Mouse (Mus musculus) ES-Bruce4 (cell line): ENCODE measurements around the gene Wdr35. TPM values are rescaled to one million over a fixed set of nuclear protein-coding genes. Genes with fewer than 3 reads are reported as not detected.
A peak's percentile ranks its signal among the peaks of the same experiment; 100 is the strongest.

Source experiments
- H3K27ac ChIP-seq: 2 replicates; pipeline ENCODE4 v1.5.1; 2012; ENCODE audit warnings: low read length, inconsistent platforms; ENCODE audit not compliant: insufficient read depth
- H3K27me3 ChIP-seq: 2 replicates; pipeline ENCODE4 v1.6.1; 2012; ENCODE audit warnings: mild to moderate bottlenecking, low read length, inconsistent platforms; ENCODE audit not compliant: control insufficient read depth, poor library complexity, insufficient read depth, severe bottlenecking
- H3K36me3 ChIP-seq: 2 replicates; pipeline ENCODE4 v1.6.1; 2012; ENCODE audit warnings: inconsistent platforms, mild to moderate bottlenecking, low read length, moderate library complexity; ENCODE audit not compliant: control insufficient read depth, poor library complexity, insufficient read depth, severe bottlenecking
- H3K4me1 ChIP-seq: one replicate; pipeline ENCODE4 v1.8.1; 2011; ENCODE audit warnings: low read length; ENCODE audit not compliant: control insufficient read depth, insufficient read depth
- H3K4me3 ChIP-seq: 2 replicates; pipeline ENCODE4 v1.5.1; 2011; ENCODE audit warnings: low read depth, mild to moderate bottlenecking, low read length
- H3K9ac ChIP-seq: 2 replicates; pipeline ENCODE4 v1.6.1; 2012; ENCODE audit warnings: low read depth, mild to moderate bottlenecking, inconsistent platforms; ENCODE audit not compliant: poor library complexity, severe bottlenecking
- H3K9me3 ChIP-seq: replicated peaks from 2 replicates; pipeline ENCODE4 v1.6.1; 2012; ENCODE audit warnings: mild to moderate bottlenecking, low read length, inconsistent platforms; ENCODE audit not compliant: control insufficient read depth, poor library complexity, insufficient read depth, severe bottlenecking
- CTCF ChIP-seq: IDR thresholded peaks from one replicate; pipeline ENCODE4 v1.8.1; 2011; ENCODE audit warnings: low read depth, low read length
- EP300 ChIP-seq: IDR thresholded peaks from 2 replicates; pipeline ENCODE4 v1.6.1; 2011; ENCODE audit warnings: low read depth, low read length; ENCODE audit not compliant: insufficient read depth
- POLR2A ChIP-seq: IDR thresholded peaks from one replicate; pipeline ENCODE4 v1.8.1; 2011; ENCODE audit warnings: low read length; ENCODE audit not compliant: insufficient read depth
- polyA plus RNA-seq: library from polyadenylated mRNA; stranded (reverse); fragments of >200 nt; gene quantifications from 2 replicates; pipeline ENCODE4 v1.2.4, GENCODE M21; 2011; ENCODE audit warnings: low read depth; ENCODE audit not compliant: missing spikeins, insufficient read depth, insufficient read length

Gene Wdr35
- polyA plus RNA-seq, 1 experiment, result 72.4 TPM

DNA sequence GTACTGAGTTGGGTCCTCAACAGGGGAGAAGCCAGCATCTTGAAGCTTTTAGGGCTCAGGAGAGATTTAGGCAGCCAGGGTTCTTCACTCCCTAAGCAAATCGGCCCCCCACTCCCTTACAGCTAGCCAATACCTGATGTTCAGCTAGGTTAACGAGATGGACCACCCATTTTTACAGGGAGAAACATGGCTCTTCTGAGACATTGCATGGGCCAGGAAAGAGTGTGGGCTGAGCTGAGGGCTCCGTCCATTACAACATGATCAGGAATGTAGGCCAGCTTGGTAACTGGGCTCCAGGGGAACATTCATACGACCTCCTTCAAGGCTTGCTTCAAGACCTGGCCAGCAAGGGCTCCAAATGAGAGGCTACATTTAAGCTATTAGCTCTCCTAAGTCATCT is 73.0 kb downstream of the Wdr35 start:
- H3K9ac ChIP-seq, result no peak overlapping the region
- no peak overlapping the region for H3K4me3 ChIP-seq
- H3K4me1 ChIP-seq, result peaks cover 1% of the 10 kb centered on the region
- H3K27me3 ChIP-seq, result no peaks in the 10 kb centered on the region
- H3K36me3 ChIP-seq, result no peaks in the 10 kb centered on the region
- no peaks in the 10 kb centered on the region for H3K9me3 ChIP-seq
- TF ChIP-seq CTCF, result no peak
- TF ChIP-seq EP300, result no peak
- TF ChIP-seq POLR2A, result no peak
- H3K27ac ChIP-seq, result no peak overlapping the region

GRCm38 (mm10) chr12:9048090-9048489 is 74.4 kb downstream of the Wdr35 start:
- no peak overlapping the region for H3K9ac ChIP-seq
- H3K27ac ChIP-seq, result no peak overlapping the region
- H3K36me3 ChIP-seq, result no peaks in the 10 kb centered on the region
- no peaks in the 10 kb centered on the region for H3K9me3 ChIP-seq
- TF ChIP-seq CTCF (no peak), POLR2A (no peak), EP300 (no peak)
- peaks cover 1% of the 10 kb centered on the region for H3K4me1 ChIP-seq
- no peak overlapping the region for H3K4me3 ChIP-seq
- no peaks in the 10 kb centered on the region for H3K27me3 ChIP-seq

DNA sequence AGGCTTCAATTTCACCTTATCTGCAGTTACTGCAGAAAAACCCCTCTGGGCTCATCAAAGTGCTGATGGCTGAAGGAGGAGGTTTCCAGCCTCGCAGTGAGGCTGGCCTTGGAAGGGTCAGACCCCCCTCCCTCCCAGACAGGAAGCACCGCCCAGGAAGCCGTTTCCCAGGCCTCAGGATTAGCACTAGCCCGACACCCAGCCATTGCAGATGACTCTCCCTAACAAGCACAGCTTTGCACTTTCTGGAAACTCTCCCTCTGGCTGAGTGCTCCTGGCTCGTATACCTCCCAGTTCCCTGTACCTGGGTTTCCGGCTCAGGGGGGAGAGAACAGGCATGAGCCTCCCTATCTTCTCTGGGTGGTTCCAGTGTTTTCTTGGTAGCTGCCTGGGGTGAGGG is 77.1 kb downstream of the Wdr35 start:
- Histone ChIP-seq H3K4me1 (no peaks in the 10 kb centered on the region), H3K27me3 (no peaks in the 10 kb centered on the region), H3K27ac (no peak overlapping the region), H3K9me3 (no peaks in the 10 kb centered on the region), H3K4me3 (no peak overlapping the region), H3K9ac (no peak overlapping the region), H3K36me3 (no peaks in the 10 kb centered on the region)
- TF ChIP-seq CTCF (no peak), POLR2A (no peak), EP300 (no peak)

DNA sequence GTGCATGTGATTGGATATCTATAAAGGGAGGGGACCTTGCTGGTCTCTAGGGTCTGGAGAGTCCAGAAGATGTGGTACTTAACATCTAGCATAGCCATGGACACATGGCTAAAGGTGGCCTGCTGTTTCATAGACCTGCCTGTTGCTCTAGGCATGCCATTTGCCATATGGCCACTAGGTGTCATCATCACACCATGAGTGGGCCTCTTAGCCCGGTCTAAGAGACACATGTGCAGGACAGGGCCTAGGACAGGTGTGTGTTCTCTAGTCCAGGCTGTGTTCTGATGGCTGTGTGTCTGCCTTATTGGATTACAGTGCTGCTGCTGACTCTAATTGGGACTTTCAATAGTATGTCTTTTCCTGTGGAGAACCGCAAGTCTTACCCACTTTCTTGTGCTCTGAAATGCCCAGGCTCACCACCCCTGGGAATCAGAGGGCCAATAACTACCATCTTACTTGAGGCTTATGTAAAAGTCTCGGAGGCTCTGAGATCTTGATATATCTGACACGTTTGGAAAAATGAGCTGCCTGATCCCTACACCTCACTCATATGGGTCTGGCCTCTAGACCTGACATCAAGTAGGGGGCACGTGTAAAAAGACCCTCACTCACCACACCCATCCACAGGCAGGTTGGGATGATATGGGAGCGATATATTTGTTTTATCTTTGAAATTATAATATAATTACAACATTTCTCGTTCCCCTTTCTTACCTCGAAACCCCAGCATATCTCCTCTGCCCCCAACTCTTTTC is 78.6 kb downstream of the Wdr35 start:
- Histone ChIP-seq H3K36me3 (no peaks in the 10 kb centered on the region), H3K27ac (no peak overlapping the region), H3K9ac (no peak overlapping the region), H3K27me3 (no peaks in the 10 kb centered on the region), H3K9me3 (no peaks in the 10 kb centered on the region), H3K4me1 (no peaks in the 10 kb centered on the region), H3K4me3 (no peak overlapping the region)
- no peak for TF ChIP-seq EP300
- TF ChIP-seq POLR2A, result no peak
- peak; percentile 99 for TF ChIP-seq CTCF

DNA sequence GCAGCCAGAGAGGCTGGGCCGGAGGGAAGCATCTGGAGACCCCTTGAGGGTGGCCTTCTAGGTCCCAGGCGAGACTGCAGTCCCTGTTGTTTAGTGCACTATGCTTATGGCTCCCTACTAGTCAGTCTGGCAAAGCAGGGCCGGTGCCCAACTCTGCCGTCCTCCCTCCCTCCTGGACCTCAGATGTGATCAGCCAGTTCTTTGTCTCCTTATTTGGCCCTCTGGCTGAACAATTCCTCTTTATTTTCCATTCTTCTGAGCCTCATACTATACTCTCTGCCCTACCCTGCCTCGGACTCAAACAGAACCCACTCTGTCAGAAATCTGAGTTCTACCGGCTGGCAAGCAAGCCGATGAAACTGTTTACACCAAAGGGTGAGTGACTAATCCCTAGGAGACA is 79.7 kb downstream of the Wdr35 start:
- H3K4me1 ChIP-seq, result no peaks in the 10 kb centered on the region

DNA sequence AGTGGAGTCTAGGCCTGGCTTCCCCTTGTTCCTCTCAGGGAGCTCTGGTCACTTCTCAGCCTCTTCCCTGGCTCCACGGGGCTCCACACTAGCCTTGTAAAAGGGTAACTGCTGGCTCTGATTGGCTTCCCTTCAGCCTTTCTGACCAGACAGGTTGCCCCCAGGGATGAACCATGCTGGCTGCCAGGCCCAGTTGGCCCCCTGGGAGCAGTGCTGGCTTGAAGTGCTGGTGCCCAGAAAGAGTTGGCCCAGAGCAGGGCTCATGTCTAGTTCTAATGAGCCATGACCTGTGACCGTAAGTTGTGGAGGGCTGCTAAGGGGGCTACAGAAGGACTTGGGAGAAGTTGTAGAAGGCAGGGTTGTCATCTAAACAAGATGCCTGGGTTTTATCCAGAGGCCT is 80.3 kb downstream of the Wdr35 start:
- Histone ChIP-seq H3K36me3 (no peaks in the 10 kb centered on the region), H3K27me3 (no peaks in the 10 kb centered on the region), H3K27ac (no peak overlapping the region), H3K4me1 (no peaks in the 10 kb centered on the region), H3K9me3 (no peaks in the 10 kb centered on the region), H3K9ac (no peak overlapping the region), H3K4me3 (no peak overlapping the region)
- TF ChIP-seq EP300 (no peak), CTCF (no peak), POLR2A (no peak)

More for the DNA sequence above, 79.7 kb downstream of the Wdr35 start:
- no peaks in the 10 kb centered on the region for H3K9me3 ChIP-seq
- H3K36me3 ChIP-seq, result no peaks in the 10 kb centered on the region
- H3K27ac ChIP-seq, result no peak overlapping the region
- H3K4me3 ChIP-seq, result no peak overlapping the region
- no peaks in the 10 kb centered on the region for H3K27me3 ChIP-seq
- TF ChIP-seq POLR2A, result no peak
- no peak for TF ChIP-seq EP300
- no peak for TF ChIP-seq CTCF
- no peak overlapping the region for H3K9ac ChIP-seq
